Mouse (Mus musculus): ENCODE measurements at regions not wholly inside any gene's neighbourhood (a gene's known extent, or its start where the extent isn't known, plus 50 kb on each side); places are given as distances from the start of the nearest gene placed in this dataset.

DNA sequence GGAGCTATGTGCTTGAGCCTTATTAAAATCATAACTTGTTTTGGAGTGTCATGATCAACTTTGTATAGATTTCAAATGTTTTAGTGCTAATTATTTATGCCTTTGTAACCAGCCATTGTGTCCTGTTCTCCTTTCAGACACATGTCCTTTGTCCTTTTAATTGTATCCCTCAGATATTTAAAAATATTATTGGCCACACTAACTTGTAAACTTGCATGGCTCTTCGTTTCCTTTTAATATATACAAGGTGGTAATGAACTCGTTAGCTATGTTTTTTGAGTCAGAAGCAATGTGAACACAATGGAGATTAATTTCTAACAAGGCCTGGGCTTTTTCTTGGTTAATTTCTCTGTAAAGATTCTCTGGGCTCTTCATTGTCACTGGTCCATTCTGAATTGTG, 275.0 kb upstream of the Arpp21 start:
- TF ChIP-seq CTCF (IDR thresholded peaks at IDR 0.05), result no peak
- TF ChIP-seq EP300 (IDR thresholded peaks at IDR 0.05), result no peak

Measured in lung, postnatal 0 days (tissue).